Comparison of ENCODE assay signal across 16 mouse cellular contexts in the genomic region with DNA sequence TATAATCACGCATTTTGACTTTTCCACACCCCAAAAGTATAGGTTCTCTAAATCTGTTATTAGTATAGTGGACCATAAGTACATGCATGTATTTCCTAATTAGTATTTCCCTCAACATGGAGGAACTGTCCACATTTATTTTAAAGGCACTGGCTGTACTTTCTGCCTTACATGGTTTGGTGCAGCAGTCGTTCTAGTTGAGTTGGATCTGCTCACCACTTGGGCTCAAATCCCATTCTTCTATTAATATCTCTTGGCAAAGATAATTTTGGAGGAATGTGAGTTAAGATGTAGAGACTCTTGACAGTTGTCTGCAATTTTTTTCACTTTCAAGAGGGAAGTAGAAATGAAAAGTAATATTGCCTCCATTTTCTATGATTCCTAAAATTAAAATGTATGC.
A peak's percentile ranks its signal among the peaks of the same experiment; 100 is the strongest.
DNase-seq lines count a peak whose midpoint lies in the region; ATAC-seq and TF ChIP-seq lines count a peak whose summit lies in the region.
"Had no signal": no experiment of that assay in that cellular context is flagged by ENCODE, and none has a peak within 500 bp of the region (broad histone marks: within the 10 kb centered on the region; RNA-seq: fewer than 3 reads in every experiment).

No protein-coding gene starts in this region.

- no peak for TF ChIP-seq EP300 in lung, postnatal 0 days (IDR thresholded peaks at IDR 0.05)

- peak; percentile 47 for ATAC-seq in lung, postnatal 0 days
- ATAC-seq in forebrain, embryonic 14.5 days = no peak
- ATAC-seq: hindbrain, embryonic 16.5 days had no signal

- H3K4me3 ChIP-seq in lung, postnatal 0 days (ENCODE audit: low read depth, low read length) = no peak overlapping the region
- H3K4me3 ChIP-seq in forebrain, embryonic 14.5 days (ENCODE audit: low read depth, low read length) = no peak overlapping the region
- H3K4me3 ChIP-seq: embryonic facial prominence, embryonic 13.5 days had no signal

- H3K4me1 ChIP-seq in lung, postnatal 0 days (ENCODE audit: insufficient read depth, low read depth, low read length) = no peaks in the 10 kb centered on the region
- peaks cover 26% of the 10 kb centered on the region for H3K4me1 ChIP-seq in forebrain, embryonic 14.5 days (ENCODE audit: control insufficient read depth, insufficient read depth, low read length)

- no peak overlapping the region for H3K4me2 ChIP-seq in lung, postnatal 0 days (replicated peaks; ENCODE audit: low read depth, low read length)
- no peak overlapping the region for H3K4me2 ChIP-seq in forebrain, embryonic 14.5 days (ENCODE audit: low read length)
- H3K4me2 ChIP-seq: embryonic facial prominence, embryonic 13.5 days had no signal

- no peak overlapping the region for H3K9ac ChIP-seq in lung, postnatal 0 days (replicated peaks; ENCODE audit: low read depth)
- no peak overlapping the region for H3K9ac ChIP-seq in forebrain, embryonic 14.5 days (ENCODE audit: low read length)
- H3K9ac ChIP-seq: embryonic facial prominence, embryonic 13.5 days had no signal

- H3K27ac ChIP-seq in lung, postnatal 0 days (ENCODE audit: low read length) = 0 out of 2 replicates have a peak overlapping the region, but pooled peaks have one; percentile 35
- H3K27ac ChIP-seq in forebrain, embryonic 14.5 days (ENCODE audit: low read depth, low read length) = no peak overlapping the region
- H3K27ac ChIP-seq: embryonic facial prominence, embryonic 13.5 days; kidney, postnatal 0 days had no signal

- H3K36me3 ChIP-seq in lung, postnatal 0 days (ENCODE audit: insufficient read depth, low read length) = no peaks in the 10 kb centered on the region
- H3K36me3 ChIP-seq in forebrain, embryonic 14.5 days (ENCODE audit: control insufficient read depth, insufficient read depth, low read length) = no peaks in the 10 kb centered on the region

- DNase-seq in heart, adult 18-20 months = peak; percentile 52 to 62
- DNase-seq in heart, postnatal 4 days = no peak
- DNase-seq in lung, postnatal 0 days (ENCODE audit: low spot score) = peak; percentile 75
- DNase-seq in lung, postnatal 4 days = no peak
- DNase-seq in forebrain, embryonic 14.5 days (ENCODE audit: low spot score) = peak; percentile 47
- DNase-seq in skeletal muscle tissue, adult 2 months (ENCODE audit: low read depth, low spot score) = peak; percentile 25
- DNase-seq in cerebellum, postnatal 36 days = no peak
- no peak for DNase-seq in left cerebral cortex, adult 18-20 months (ENCODE audit: low spot score in 2 of 2)
- DNase-seq: adrenal gland, postnatal 25 days; cerebellum, adult 8-10 months; liver; right cerebral cortex, postnatal 14 days had no signal

- no peak for TF ChIP-seq CTCF in lung, postnatal 0 days (IDR thresholded peaks at IDR 0.05)

- 67% methylated on average over 2 of the region's 2 CpGs for WGBS in lung, postnatal 0 days
- 87% methylated on average over 2 of the region's 2 CpGs for WGBS in forebrain, embryonic 14.5 days

- no peaks in the 10 kb centered on the region for H3K9me3 ChIP-seq in lung, postnatal 0 days (ENCODE audit: low read length)
- 0 out of 2 replicates have a peak, but pooled peaks cover 3% of the 10 kb centered on the region for H3K9me3 ChIP-seq in forebrain, embryonic 14.5 days (replicated peaks; ENCODE audit: control insufficient read depth, low read length)
- H3K9me3 ChIP-seq: embryonic facial prominence, embryonic 13.5 days had no signal

- no peaks in the 10 kb centered on the region for H3K27me3 ChIP-seq in lung, postnatal 0 days (replicated peaks; ENCODE audit: insufficient read depth, low read length)
- H3K27me3 ChIP-seq in forebrain, embryonic 14.5 days (replicated peaks; ENCODE audit: control insufficient read depth, insufficient read depth, low read length) = no peaks in the 10 kb centered on the region
- H3K27me3 ChIP-seq: CH12.LX; embryonic facial prominence, embryonic 13.5 days had no signal

Comparison
In these comparisons a context has a peak if more than half of its experiments do, and no peak if none do; other contexts are left out.
1. DNase-seq: peak in heart, adult 18-20 months (2 of 2), lung, postnatal 0 days (single experiment), forebrain, embryonic 14.5 days (single experiment) and skeletal muscle tissue, adult 2 months (single experiment); none in heart, postnatal 4 days (single experiment), lung, postnatal 4 days (0 of 2), cerebellum, postnatal 36 days (0 of 2) and left cerebral cortex, adult 18-20 months (0 of 2).